Mouse (Mus musculus): Measurements from ENCODE around the gene Gm16181.
"Not testable (repeated sequence)": the region's sequence is repeated elsewhere in the genome, so short reads cannot be mapped to it uniquely, and the experiment has no call there.

Gene Gm16181

GRCm38 (mm10) chr17:35232659-35233058, 12.0 kb downstream of the Gm16181 start:
- DNase-seq (ENCODE audit: low spot score in 2 of 2), result peak; percentile 51 to 56

GRCm38 (mm10) chr17:35233114-35233980, 12.7 kb downstream of the Gm16181 start, which contains the start of gene Atp6v1g2:
Gene Atp6v1g2, plus strand, starts transcription at chr17:35233660.
- DNase-seq (ENCODE audit: low spot score in 2 of 2), result peak in 1 of 2 experiments; percentile 56

GRCm38 (mm10) chr17:35234090-35234489, 13.5 kb downstream of the Gm16181 start:
- DNase-seq (ENCODE audit: low spot score in 2 of 2), result not testable (repeated sequence)

- no peak for DNase-seq (ENCODE audit: low spot score in 2 of 2)
Measured at GRCm38 (mm10) chr17:35234903-35235302, 14.3 kb downstream of the Gm16181 start.

GRCm38 (mm10) chr17:35235614-35236389, 15.2 kb downstream of the Gm16181 start, which contains the start of gene Nfkbil1:
Gene Nfkbil1, minus strand, starts transcription at chr17:35235792.
- peak; percentile 88 to 90 for DNase-seq (ENCODE audit: low spot score in 2 of 2)

- DNase-seq (ENCODE audit: low spot score in 2 of 2), result peak; percentile 95 to 96
Measured at GRCm38 (mm10) chr17:35236390-35236746, 15.7 kb downstream of the Gm16181 start.

GRCm38 (mm10) chr17:35236996-35237395, 16.4 kb downstream of the Gm16181 start:
- no peak for DNase-seq (ENCODE audit: low spot score in 2 of 2)

- DNase-seq (ENCODE audit: low spot score in 2 of 2), result no peak
Measured at GRCm38 (mm10) chr17:35237504-35237903, 16.9 kb downstream of the Gm16181 start.

- DNase-seq (ENCODE audit: low spot score in 2 of 2), result no peak
Measured at GRCm38 (mm10) chr17:35239700-35240099, 19.1 kb downstream of the Gm16181 start.

GRCm38 (mm10) chr17:35240384-35241304, 20.0 kb downstream of the Gm16181 start:
- DNase-seq (ENCODE audit: low spot score in 2 of 2), result no peak

- DNase-seq (ENCODE audit: low spot score in 2 of 2), result peak; percentile 96 to 97
Measured at GRCm38 (mm10) chr17:35241305-35242014, 20.8 kb downstream of the Gm16181 start, which contains the start of gene Ddx39b. Gene Ddx39b, plus strand, starts transcription at chr17:35241746.

GRCm38 (mm10) chr17:35242015-35242941, 21.6 kb downstream of the Gm16181 start:
- peak; percentile 78 to 81 for DNase-seq (ENCODE audit: low spot score in 2 of 2)

- DNase-seq (ENCODE audit: low spot score in 2 of 2), result no peak
Measured at GRCm38 (mm10) chr17:35243086-35243485, 22.5 kb downstream of the Gm16181 start.

GRCm38 (mm10) chr17:35244999-35245398, 24.4 kb downstream of the Gm16181 start:
- DNase-seq (ENCODE audit: low spot score in 2 of 2), result no peak

GRCm38 (mm10) chr17:35245731-35246623, 25.3 kb downstream of the Gm16181 start:
- DNase-seq (ENCODE audit: low spot score in 2 of 2), result peak; percentile 70 to 78

- no peak for DNase-seq (ENCODE audit: low spot score in 2 of 2)
Measured at GRCm38 (mm10) chr17:35247144-35247543, 26.5 kb downstream of the Gm16181 start.

GRCm38 (mm10) chr17:35248986-35249385, 28.4 kb downstream of the Gm16181 start:
- DNase-seq (ENCODE audit: low spot score in 2 of 2), result no peak

GRCm38 (mm10) chr17:35249451-35250197, 29.0 kb downstream of the Gm16181 start:
- DNase-seq (ENCODE audit: low spot score in 2 of 2), result no peak

Data from natural killer cell, adult 2 months (primary cell).